Mouse (Mus musculus) cerebellum, adult (tissue): ENCODE data around the gene Vmn1r171.
"Not testable (repeated sequence)": the region's sequence is repeated elsewhere in the genome, so short reads cannot be mapped to it uniquely, and the experiment has no call there.

Experiments
- ATAC-seq: cut with Nextera tagmentation; 2 replicates; pipeline ENCODE4 v1.9.2; 2017; ENCODE audit warnings: mild to moderate bottlenecking, moderate library complexity, mixed read lengths; ENCODE audit not compliant: insufficient number of reproducible peaks, low FRiP score, low TSS enrichment

Vmn1r171 gene

DNA sequence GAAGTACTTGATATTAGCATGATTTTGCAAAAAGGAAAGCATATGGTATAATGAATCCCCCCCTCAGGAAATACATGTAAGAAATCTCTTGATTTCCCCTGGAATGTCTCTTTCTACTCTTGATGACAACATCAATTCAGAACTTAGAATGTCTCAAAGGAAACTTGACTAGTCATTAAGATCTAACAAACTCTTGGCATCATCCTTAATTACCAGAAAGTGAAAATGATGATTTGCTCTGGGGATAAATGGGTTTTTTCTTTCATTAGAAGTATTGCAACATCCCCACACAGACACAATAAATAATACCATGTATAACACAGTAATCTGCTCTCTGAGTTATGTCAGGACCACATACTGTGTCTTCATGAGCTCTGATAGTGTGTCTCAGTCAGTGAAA is at the start of gene Vmn1r171:
Gene Vmn1r171, plus strand, starts transcription at position 301 of the 400 bp plus-strand sequence.
- ATAC-seq, result no peak

DNA sequence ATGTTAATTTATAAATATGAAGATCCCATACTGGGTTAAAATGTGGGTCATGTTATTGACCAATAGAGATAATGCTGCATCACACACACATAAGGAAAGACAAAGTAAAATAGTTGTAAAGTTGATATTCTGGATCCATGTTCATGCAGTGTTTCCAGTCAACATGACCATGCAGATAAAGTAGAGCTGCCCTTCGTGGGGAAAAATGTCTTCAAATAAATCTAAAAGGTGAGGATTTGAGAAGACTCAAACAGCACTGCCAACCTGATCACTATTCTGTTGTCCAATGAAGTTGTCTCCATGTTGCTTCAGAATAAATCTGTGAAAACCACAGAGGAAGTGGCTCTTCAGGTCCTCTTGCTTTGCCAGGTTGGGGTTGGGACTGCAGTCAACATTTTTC is 24.6 kb upstream of the Vmn1r171 start, which contains the start of gene Vmn1r170:
Gene Vmn1r170, plus strand, starts transcription at position 301 of the 400 bp plus-strand sequence.
- not testable (repeated sequence) for ATAC-seq

DNA sequence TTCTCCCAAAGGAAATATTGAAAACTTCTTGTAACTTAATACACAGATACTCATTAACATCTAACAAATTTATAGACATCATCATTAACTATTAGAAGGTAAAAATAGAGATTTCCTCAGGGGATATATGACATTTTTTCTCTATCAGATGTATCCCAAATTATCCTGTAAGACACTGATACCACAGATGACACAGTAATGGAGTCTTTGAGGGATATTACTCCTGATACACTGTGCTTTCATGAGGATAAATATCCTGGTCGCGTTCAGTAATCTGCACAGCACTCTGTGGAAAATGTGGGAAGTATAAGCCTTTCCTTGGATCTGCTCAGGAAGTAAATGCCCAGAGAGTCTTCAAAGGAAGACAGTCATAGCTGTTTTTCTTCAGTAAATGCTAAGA is 27.5 kb downstream of the Vmn1r171 start, which contains the start of gene Vmn1r172:
Gene Vmn1r172, plus strand, starts transcription at position 301 of the 400 bp plus-strand sequence.
- no peak for ATAC-seq
